Mouse (Mus musculus) sigmoid colon, adult 10 weeks (tissue): ENCODE results near the gene Entr1. TPM values are rescaled to one million over a fixed set of nuclear protein-coding genes. Genes with fewer than 3 reads are reported as not detected.

Source experiments
- polyA plus RNA-seq: library from polyadenylated mRNA; stranded (reverse); fragments of 350-450 nt; fragmentation: Illumina TruSeq; extraction: RNeasy Lipid Tissue Mini Kit (QIAGEN cat#74804); gene quantifications from one replicate; pipeline ENCODE4 v1.2.3, GENCODE M21; 2014; ENCODE audit warnings: low read depth, low replicate concordance

Gene Entr1
- 35.1 TPM for polyA plus RNA-seq

GRCm38 (mm10) chr2:26389154-26389690 lies at the start of gene Entr1, which contains the start of gene Pmpca:
Gene Entr1, minus strand, starts transcription at chr2:26389316.
Gene Pmpca, plus strand, starts transcription at chr2:26389339.

GRCm38 (mm10) chr2:26408515-26409356 lies 19.6 kb upstream of the Entr1 start, which contains the start of gene Inpp5e:
Gene Inpp5e, minus strand, starts transcription at chr2:26409203.

GRCm38 (mm10) chr2:26380131-26380771 lies 8.9 kb downstream of the Entr1 start, which contains the start of gene Snapc4:
Gene Snapc4, minus strand, starts transcription at chr2:26380653.

GRCm38 (mm10) chr2:26360772-26361171 lies 28.3 kb downstream of the Entr1 start, which contains the start of gene Card9:
Gene Card9, minus strand, starts transcription at chr2:26360918.

GRCm38 (mm10) chr2:26351358-26352290 lies 37.5 kb downstream of the Entr1 start, which contains the start of gene Dnlz:
Gene Dnlz, minus strand, starts transcription at chr2:26352110.

Other genes starting within 250 kb of the Entr1 start
- not detected for gene Lhx3, start 181.0 kb downstream of the Entr1 start, polyA plus RNA-seq
- gene Qsox2, start 151.8 kb downstream of the Entr1 start, polyA plus RNA-seq = 11.9 TPM
- 0.22 TPM for gene Ccdc187, start 94.8 kb downstream of the Entr1 start, polyA plus RNA-seq
- gene Gpsm1, start 73.8 kb downstream of the Entr1 start, polyA plus RNA-seq = 0.69 TPM
- gene Dnlz, start 37.2 kb downstream of the Entr1 start, polyA plus RNA-seq = 1.4 TPM
- gene Card9, start 28.4 kb downstream of the Entr1 start, polyA plus RNA-seq = not detected
- gene Snapc4, start 8.7 kb downstream of the Entr1 start, polyA plus RNA-seq = 17.6 TPM
- gene Pmpca, start within 50 bp of the Entr1 start, polyA plus RNA-seq = 96.4 TPM
- gene Inpp5e, start 19.9 kb upstream of the Entr1 start, polyA plus RNA-seq = 5.6 TPM
- 63.6 TPM for gene Sec16a, start 55.9 kb upstream of the Entr1 start, polyA plus RNA-seq
- 1.7 TPM for gene Notch1, start 127.3 kb upstream of the Entr1 start, polyA plus RNA-seq
- gene Egfl7, start 190.7 kb upstream of the Entr1 start, polyA plus RNA-seq = 4.7 TPM
- not detected for gene Gm20532, start 197.3 kb upstream of the Entr1 start, polyA plus RNA-seq
- 3.5 TPM for gene Agpat2, start 215.1 kb upstream of the Entr1 start, polyA plus RNA-seq
- gene Fam69b, start 239.1 kb upstream of the Entr1 start, polyA plus RNA-seq = not detected